Mouse (Mus musculus) hindbrain, postnatal 0 days (tissue): ENCODE measurements at regions not wholly inside any gene's neighbourhood (a gene's known extent, or its start where the extent isn't known, plus 50 kb on each side); places are given as distances from the start of the nearest gene placed in this dataset.

Experiments
- ATAC-seq: fragments of 200-750 bp; cut with Nextera tagmentation; 2 replicates; pipeline ENCODE4 v1.8.0; 2017; ENCODE audit warnings: mild to moderate bottlenecking, moderate TSS enrichment, moderate library complexity
- DNase-seq: peaks from one replicate; pipeline ENCODE4 v3.0.0-alpha.2; 2015; ENCODE audit warnings: low spot score
- H3K27ac ChIP-seq: fragments of 300-500 bp; sonication (generic); 2 replicates; pipeline ENCODE4 v1.5.1; 2014; ENCODE audit warnings: mild to moderate bottlenecking
- H3K27me3 ChIP-seq: fragments of 300-500 bp; sonication (generic); 2 replicates; pipeline ENCODE4 v1.6.1; 2014; ENCODE audit warnings: low read length, mixed read lengths; ENCODE audit not compliant: insufficient read depth
- H3K36me3 ChIP-seq: fragments of 300-500 bp; sonication (generic); 2 replicates; pipeline ENCODE4 v1.6.1; 2014; ENCODE audit warnings: low read length, mixed read lengths; ENCODE audit not compliant: insufficient read depth
- H3K4me1 ChIP-seq: fragments of 300-500 bp; sonication (generic); 2 replicates; pipeline ENCODE4 v1.6.1; 2014; ENCODE audit warnings: antibody characterized with exemption, low read length, mixed read lengths; ENCODE audit not compliant: insufficient read depth
- H3K4me2 ChIP-seq: fragments of 300-500 bp; sonication (generic); 2 replicates; pipeline ENCODE4 v1.6.1; 2014; ENCODE audit warnings: low read depth, mild to moderate bottlenecking, low read length, moderate library complexity, mixed read lengths
- H3K4me3 ChIP-seq: fragments of 300-500 bp; sonication (generic); 2 replicates; pipeline ENCODE4 v1.5.1; 2014; ENCODE audit warnings: low read length
- H3K9ac ChIP-seq: fragments of 300-500 bp; sonication (generic); replicated peaks from 2 replicates; pipeline ENCODE4 v1.6.1; 2014; ENCODE audit warnings: mild to moderate bottlenecking, low read length, moderate library complexity, mixed read lengths
- H3K9me3 ChIP-seq: fragments of 300-500 bp; sonication (generic); 2 replicates; pipeline ENCODE4 v1.6.1; 2016; ENCODE audit warnings: low read length, mixed read lengths
- CTCF ChIP-seq: IDR thresholded peaks from 2 replicates; pipeline ENCODE4 v1.5.1; 2016; ENCODE audit warnings: antibody characterized with exemption, control low read depth, low read depth
- WGBS: fragments of 180-500 bp; shearing (Covaris S2); extraction: QIAGEN DNeasy Blood & Tissue Kit; methylation state at CpG from one replicate; pipeline ENCODE4 v1.1.7; 2014; 5-methylcytosine and 5-hydroxymethylcytosine counted together

DNA sequence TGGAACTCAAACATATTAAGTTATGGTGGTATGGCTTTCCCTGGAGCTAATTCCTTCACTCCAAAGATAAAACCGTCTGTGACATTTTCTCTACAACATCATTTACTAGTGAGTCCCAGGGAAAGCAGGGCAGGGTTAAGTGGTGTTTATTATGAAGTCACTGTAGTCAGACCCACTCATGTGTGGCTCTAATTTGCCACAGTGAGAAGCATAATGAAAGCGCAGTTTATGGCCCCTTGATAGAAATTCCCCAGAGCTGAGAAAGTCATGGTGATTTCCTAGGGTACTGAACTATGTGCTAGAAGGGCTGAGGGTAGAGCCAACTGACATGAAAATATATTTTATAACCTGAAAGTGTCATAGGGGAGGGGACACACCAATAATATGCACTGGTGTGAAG, 3129.8 kb upstream of the Gm6569 start:
- Histone ChIP-seq H3K4me1 (no peaks in the 10 kb centered on the region), H3K9ac (no peak overlapping the region), H3K4me3 (no peak overlapping the region), H3K27ac (no peak overlapping the region), H3K27me3 (no peaks in the 10 kb centered on the region), H3K36me3 (no peaks in the 10 kb centered on the region), H3K9me3 (no peaks in the 10 kb centered on the region), H3K4me2 (no peak overlapping the region)
- DNase-seq (no peak), ATAC-seq (no peak)
- WGBS = 51% methylated on average over 2 of the region's 2 CpGs
- no peak for TF ChIP-seq CTCF

DNA sequence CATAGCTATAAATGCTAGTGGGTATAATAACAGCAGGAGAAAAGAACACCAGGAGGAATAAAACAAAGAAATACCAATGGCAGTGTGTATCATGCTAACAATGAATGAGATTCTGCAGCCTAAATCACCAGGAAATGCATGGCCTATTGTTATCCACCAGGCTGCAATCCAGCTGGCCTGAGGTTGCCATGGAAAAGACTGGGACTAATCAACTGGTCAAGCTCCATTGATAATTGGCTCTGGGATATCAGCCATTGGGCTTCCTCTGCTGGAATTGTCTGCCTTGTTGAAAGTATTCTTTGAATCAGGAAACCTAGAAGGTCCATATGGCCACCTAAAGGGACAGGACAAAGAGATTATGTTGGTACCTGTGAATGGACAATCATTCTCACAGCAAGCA, 3120.6 kb upstream of the Gm6569 start:
- DNase-seq = peak; percentile 66
- H3K4me2 ChIP-seq = no peak overlapping the region
- TF ChIP-seq CTCF = peak; percentile 9; the same call in 1 of the 2 replicates

DNA sequence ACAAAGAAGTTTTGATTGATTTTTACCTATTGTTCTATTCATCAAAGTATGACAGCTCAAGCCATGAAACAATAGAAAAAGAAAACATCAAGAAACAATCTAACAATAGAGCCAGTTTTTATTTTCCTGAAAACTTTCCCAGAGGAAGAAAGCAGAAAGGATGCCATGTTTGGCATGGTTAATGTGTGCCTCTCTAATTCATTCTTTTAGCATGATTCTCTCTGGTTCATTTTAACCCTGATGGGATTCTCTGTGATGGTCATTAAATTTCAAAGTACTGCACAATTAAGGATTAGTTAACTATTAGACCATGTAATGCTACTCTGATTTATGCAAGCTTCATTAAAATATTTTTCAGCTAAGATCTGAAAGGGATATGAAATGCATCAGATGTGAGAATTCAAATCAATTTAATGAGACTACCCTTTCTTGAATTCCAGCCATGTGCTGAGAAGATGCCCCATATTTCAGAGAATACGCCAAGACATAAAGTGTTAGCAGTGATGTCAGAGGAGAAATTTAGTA, 3106.9 kb upstream of the Gm6569 start:
- Histone ChIP-seq H3K9ac (no peak overlapping the region), H3K27me3 (no peaks in the 10 kb centered on the region), H3K27ac (no peak overlapping the region), H3K36me3 (no peaks in the 10 kb centered on the region), H3K4me2 (no peak overlapping the region), H3K4me1 (no peaks in the 10 kb centered on the region), H3K9me3 (no peaks in the 10 kb centered on the region), H3K4me3 (no peak overlapping the region)
- ATAC-seq (no peak), DNase-seq (no peak)
- TF ChIP-seq CTCF = no peak
- WGBS = 76% methylated on average over 1 of the region's 1 CpGs

More for the DNA sequence above, 3120.6 kb upstream of the Gm6569 start:
- no peaks in the 10 kb centered on the region for H3K9me3 ChIP-seq
- no peak overlapping the region for H3K9ac ChIP-seq
- no peak overlapping the region for H3K27ac ChIP-seq
- H3K4me3 ChIP-seq = no peak overlapping the region
- no peaks in the 10 kb centered on the region for H3K36me3 ChIP-seq
- peak; percentile 58 for ATAC-seq
- no peaks in the 10 kb centered on the region for H3K27me3 ChIP-seq
- no peaks in the 10 kb centered on the region for H3K4me1 ChIP-seq

DNA sequence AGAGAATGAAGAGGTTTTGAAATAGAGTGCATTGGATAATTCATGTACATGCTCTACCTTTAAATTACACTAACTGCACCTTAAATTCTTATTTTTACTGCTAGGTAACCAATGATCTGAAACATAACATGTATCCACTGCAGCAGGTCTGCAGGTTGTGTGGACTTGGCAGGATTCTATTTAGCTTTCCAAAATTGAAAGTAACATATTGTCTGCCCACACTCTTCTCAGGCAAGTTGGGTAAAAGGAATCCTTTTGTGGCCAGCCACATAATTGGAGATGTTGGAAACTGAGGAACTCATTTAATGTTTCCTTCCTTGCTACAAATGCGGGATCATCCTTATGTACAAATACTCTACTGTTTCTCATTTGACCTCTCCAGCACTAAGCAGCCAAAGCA, 3106.4 kb upstream of the Gm6569 start:
- H3K4me3 ChIP-seq = no peak overlapping the region
- no peaks in the 10 kb centered on the region for H3K4me1 ChIP-seq
- H3K9me3 ChIP-seq = no peaks in the 10 kb centered on the region
- WGBS = 92% methylated on average over 1 of the region's 1 CpGs
- no peaks in the 10 kb centered on the region for H3K36me3 ChIP-seq
- DNase-seq (no peak), ATAC-seq (no peak)
- no peak overlapping the region for H3K4me2 ChIP-seq
- TF ChIP-seq CTCF = no peak
- H3K27ac ChIP-seq = no peak overlapping the region
- H3K9ac ChIP-seq = no peak overlapping the region
- H3K27me3 ChIP-seq = no peaks in the 10 kb centered on the region

DNA sequence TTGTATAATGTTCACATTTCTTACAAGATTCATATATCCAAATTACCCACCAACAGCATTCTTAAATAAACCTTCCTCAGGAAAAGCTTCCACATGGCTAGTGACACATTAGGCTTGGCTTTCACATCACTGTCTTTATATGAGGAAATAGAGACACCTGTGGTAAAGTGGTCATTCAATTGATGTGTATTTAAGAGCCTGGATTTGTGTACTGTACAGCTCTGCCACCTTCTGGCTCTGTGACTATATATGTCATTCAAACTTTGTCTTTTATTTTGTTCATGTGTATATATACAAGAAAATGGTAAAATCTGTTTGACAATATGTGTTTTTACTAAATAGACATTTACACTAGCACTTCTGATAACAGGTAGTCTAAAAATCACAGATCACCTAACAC, 3090.1 kb upstream of the Gm6569 start:
- ATAC-seq (no peak), DNase-seq (peak; percentile 47)
- TF ChIP-seq CTCF = peak; percentile 51
- no peaks in the 10 kb centered on the region for H3K27me3 ChIP-seq
- no peaks in the 10 kb centered on the region for H3K9me3 ChIP-seq
- no peak overlapping the region for H3K4me3 ChIP-seq
- no peak overlapping the region for H3K4me2 ChIP-seq
- H3K9ac ChIP-seq = no peak overlapping the region
- H3K36me3 ChIP-seq = no peaks in the 10 kb centered on the region
- H3K27ac ChIP-seq = no peak overlapping the region
- no peaks in the 10 kb centered on the region for H3K4me1 ChIP-seq

DNA sequence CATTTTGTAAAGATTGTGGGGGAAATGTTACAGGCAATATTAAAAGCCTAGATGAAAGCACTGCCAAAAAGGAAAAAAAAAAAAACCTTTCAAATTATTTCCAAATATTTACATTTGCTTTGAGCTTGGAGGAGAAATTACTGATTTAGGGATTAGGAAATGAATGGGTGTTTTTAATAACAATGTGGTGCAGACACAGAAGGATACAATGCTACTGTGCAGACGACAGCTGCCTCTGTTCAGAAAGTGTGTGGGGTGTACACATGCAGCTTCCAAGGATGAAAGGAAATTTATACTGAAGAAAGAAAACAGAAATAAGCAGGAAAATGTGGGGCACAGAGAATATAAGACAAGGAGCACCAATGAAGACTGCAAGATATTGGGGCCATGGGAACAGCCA, 3070.3 kb upstream of the Gm6569 start:
- DNase-seq = no peak
- no peak for TF ChIP-seq CTCF
- H3K4me2 ChIP-seq = no peak overlapping the region

DNA sequence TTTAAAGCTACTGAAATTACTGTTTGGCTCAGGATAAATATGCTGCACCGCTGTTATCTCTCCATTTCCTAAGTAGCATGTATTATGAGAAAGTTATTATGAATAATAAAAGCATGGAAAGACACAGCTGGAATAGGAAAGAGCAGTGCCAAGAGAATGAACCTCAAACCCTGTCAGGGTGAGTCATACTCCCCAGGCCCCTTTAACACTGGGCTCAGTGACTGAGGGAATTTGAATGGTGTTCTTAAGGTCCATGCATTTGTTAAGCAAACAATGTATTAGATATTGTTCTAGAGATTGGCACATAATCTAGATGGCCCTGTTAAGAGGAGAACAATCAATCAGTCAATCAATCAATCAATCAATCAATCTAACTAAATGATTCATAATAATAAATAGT, 3069.8 kb upstream of the Gm6569 start:
- H3K27ac ChIP-seq = no peak overlapping the region
- DNase-seq (no peak), ATAC-seq (no peak)
- H3K27me3 ChIP-seq = no peaks in the 10 kb centered on the region
- H3K4me2 ChIP-seq = no peak overlapping the region
- no peak overlapping the region for H3K4me3 ChIP-seq
- no peak for TF ChIP-seq CTCF
- no peaks in the 10 kb centered on the region for H3K9me3 ChIP-seq
- H3K36me3 ChIP-seq = no peaks in the 10 kb centered on the region
- H3K4me1 ChIP-seq = no peaks in the 10 kb centered on the region
- 57% methylated on average over 1 of the region's 1 CpGs for WGBS
- H3K9ac ChIP-seq = no peak overlapping the region

More for the DNA sequence above, 3070.3 kb upstream of the Gm6569 start:
- Histone ChIP-seq H3K27me3 (no peaks in the 10 kb centered on the region), H3K27ac (no peak overlapping the region), H3K9ac (no peak overlapping the region), H3K4me1 (no peaks in the 10 kb centered on the region), H3K9me3 (no peaks in the 10 kb centered on the region), H3K4me3 (no peak overlapping the region), H3K36me3 (no peaks in the 10 kb centered on the region)
- 22% methylated on average over 1 of the region's 1 CpGs for WGBS
- no peak for ATAC-seq
